Mouse (Mus musculus) neural tube, embryonic 10.5 days (tissue): Measurements from ENCODE around the gene Alcam.

Experiments
- DNase-seq: peaks from one replicate; pipeline ENCODE4 v3.0.0-alpha.2; 2017; ENCODE audit warnings: low spot score; ENCODE audit errors: extremely low spot score

Alcam gene

DNA sequence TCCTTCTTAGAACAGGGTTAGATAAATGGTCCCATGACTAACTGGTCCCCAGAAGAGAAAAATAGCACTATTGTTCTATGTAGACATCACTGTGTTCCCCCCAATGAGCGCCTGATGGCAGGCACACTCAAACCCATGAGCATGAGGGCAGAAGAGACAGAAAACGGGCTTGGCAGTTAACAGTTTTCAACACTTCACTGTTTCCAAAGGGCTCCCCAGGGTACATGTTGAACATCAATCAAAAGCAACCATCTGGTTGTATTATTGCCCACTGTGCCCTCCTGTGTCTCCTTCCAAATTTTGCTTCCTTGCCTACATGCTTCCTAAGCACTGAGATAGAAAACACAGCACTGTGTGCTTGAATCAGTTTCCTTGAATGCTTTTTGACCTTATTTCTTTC lies 173.7 kb downstream of the Alcam start:
- DNase-seq = no peak

DNA sequence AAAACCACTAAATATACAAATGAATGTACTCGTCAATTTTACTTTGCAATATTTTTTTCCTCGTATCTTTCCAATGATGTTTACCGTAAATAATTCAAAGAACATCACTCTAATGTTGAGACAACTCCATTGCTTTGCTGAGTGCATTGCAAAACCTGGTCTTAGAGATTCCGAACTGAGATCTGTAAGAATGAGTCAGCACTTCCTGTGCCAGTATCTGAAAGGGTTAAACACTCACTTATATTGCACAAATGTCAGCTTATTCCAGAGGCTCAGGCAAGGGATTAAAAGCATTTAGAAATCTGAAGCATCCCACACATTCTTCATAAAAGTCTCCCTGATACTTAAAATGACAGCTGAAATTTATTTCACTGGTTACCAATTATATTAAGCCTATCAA lies 188.8 kb downstream of the Alcam start:
- DNase-seq = no peak

DNA sequence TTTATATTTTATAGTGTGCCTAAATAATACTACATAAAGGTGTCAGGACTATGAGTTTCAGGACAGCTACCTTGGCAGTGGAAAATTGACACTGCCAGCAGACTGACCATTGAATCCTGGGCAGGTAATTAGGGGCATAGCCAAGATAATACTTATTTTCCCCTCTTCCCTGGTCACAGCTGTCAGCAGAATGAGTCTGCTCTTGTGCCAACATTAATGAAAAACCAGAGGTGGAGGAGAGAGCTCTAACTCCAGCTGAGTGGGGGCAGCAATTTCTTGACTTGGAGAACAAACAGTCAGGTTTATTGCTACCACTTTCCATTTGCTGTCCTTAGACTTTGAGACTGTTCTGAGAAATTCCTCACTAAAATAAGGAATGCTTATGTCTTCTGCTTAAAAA lies 190.1 kb downstream of the Alcam start:
- DNase-seq = no peak

DNA sequence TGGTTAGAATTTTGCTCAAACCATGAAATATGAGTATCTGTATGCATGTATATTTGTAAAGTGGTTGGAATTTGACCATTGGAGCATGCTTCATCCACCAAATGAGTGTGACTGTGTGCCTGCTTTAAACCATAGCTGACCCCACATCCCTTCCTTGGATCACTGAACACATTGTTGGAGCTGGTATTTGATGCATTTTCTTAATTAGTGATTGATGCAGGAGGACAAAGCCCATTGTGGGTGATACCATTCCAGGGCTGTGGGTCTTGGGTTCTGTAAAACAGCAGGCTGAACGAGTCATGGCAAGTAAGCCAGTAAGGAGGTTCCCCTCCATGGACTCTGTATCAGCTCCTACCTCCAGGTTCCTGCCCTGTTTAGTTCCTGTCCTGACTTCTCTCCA lies 191.3 kb downstream of the Alcam start:
- DNase-seq = no peak

DNA sequence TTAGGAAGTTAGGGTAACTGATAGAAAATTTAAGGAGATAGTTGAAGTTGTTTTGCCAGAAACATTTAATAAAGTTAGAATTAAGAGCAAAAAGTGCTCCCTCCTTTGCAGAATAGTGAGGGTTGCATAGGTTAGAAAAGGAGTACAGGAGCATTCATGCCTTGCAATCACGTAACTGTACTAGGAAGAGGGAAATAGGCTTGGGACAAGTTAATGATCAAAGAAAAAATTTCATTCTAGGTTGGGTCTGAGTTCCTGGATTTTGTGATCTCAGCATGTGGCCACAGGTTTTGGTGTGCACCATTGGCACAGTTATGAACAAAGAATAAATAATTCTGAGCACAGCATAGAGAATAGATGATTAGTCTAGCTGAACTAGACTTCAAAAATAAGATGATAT lies 192.1 kb downstream of the Alcam start:
- no peak for DNase-seq

DNA sequence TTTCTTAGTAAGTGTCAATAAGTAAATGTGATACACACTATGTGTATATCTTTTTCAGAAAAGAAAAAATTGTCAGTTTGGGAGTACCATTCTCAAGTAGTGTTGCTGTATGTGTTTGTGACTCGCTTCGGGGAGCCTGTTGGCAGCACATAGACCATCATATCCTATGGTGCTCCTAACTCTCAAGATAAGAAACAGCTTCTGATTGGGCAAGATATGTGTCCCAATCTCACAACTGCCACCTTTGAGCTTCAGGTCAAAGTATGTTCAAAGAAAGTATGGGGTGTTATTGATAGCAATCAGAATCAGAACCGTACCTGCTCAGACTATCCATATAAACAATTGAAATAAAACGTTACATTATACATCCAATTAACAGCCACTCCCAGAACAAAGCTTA lies 202.9 kb downstream of the Alcam start:
- DNase-seq = no peak

DNA sequence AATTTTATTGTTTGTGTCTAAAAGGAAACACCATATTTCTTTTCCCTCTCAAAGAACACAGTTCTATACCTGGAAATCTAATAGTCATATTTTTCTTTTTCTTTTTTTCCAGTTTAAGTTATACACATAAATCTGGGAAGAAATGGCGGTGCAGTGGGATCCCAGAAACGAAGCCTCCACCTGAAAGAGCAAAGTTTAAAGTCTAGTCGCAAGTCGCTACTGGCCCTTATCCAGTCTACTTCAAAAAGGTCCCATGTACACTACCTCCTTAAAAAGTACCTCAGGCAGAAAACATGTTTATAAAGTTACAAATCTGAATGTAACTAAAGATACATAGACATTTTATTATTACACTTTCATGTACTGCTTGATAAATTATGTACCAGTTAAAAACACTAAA lies 203.7 kb downstream of the Alcam start:
- no peak for DNase-seq

DNA sequence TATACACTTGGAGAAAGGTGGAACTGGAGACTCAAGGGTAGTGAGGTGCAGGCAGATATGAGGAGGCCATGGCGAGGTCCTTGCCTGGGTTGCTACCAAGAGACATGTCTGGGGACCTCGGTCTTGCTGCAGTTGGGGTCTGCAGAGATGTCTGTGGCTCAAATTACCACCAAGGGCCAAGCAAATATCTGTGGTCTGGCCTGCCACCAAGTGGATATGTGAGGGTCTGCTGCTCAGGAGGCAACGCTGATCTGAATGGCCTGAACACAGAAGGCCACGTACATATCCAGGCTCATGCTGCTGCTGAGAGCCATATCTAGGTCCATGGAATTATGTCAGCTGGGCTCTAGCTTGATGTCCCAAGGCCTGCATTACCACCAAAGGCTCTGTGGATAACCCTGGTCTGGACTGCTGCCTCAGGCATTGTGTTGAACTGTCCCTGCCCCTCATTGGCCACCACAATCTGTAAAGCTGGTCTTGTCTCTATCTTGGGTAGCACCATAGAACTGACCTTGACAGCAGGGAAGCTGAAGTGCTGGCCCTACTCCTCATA lies 210.4 kb downstream of the Alcam start:
- no peak for DNase-seq

DNA sequence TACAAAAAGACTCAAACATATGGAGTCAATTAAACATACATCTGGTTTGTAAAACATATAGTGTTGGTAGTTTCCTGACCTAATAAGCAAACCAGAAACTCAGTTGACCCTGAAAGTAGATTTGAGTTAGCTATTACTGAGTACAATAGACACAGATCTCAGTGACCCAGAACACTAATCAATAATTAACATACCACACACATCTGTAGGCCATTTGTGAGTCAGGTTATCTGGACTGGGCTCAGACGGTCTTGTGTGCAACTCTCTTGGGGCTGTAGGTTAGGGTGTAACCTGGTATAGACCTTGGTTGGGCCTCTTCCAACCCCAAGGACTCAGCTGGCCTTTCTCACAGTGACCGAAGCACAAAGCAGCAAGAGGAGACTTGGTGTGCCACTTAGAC lies 211.7 kb downstream of the Alcam start:
- DNase-seq = no peak

DNA sequence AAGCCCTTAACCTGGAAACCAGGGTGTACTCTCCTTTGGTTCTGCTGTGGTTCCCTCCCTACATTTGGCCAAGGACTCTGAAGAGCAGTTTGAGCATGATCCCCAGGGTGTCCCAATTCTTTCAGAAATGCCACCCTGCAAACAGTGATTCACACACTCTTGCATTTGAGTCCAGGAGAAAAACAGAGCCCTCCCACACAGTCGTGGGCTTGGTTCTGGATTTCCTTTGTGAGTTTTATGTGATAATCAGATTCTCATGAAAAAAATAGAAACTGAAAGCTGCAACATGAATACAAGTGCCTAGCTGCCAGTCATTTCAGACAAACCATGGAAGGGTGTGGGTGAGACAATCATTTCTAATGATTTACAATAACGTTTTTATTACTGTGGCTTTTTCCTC lies 223.9 kb downstream of the Alcam start:
- DNase-seq = no peak

DNA sequence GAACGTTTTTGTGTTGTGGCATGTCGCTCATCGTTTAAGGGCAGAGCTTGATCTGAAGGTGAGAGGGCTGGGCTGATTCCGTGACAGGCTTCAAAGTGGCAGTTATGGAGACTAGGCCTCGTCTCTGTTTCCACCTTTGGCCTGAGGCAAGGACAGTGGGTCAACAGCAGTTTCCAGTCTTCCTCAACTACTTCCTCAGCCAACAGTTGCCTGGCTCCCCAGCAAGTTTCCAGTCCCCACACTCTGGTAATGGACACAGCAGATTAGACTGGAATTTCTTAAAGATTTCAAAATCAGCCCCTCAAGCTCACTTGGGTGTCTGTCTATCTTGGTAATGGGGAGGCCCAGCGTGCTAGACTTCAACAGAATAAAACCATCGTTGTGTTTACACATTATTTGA lies 224.4 kb downstream of the Alcam start:
- no peak for DNase-seq

DNA sequence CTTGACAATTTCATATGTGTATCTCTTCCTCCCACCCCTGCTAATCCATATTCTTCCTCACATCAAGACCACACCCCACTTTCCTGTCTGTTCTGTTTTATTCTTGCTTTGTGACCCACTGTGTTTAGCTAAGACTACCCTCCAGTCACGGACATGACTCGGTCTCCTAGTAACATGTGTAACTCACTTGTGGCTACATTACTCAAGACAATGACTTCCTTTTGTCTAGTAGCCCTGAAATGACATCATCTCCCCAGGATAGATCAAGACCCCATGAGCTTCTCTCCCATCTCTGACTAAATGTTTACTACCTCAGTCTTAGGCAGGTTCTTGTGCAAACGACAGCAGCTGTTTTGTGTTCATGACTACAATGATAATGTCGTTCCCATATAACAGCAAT lies 231.0 kb downstream of the Alcam start:
- DNase-seq = no peak

DNA sequence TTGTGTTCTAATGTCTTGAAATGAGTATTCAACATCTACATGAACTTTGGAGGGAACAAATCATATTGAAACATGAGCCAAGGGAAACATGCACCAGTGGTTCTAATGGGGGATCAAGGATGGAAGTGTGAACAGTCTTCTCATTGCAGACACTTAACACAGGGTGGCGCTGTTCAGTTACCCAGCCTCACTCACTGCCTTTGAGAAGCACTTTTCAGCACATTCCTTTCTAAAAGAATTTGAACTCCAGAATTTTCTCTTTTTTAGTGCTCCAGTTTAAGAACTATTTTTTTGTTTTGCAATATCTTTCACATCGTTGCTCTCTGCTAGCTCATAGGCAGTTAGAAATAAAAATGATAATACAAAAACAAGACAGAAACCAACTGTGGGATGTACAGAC lies 234.8 kb downstream of the Alcam start:
- DNase-seq = peak; percentile 24

DNA sequence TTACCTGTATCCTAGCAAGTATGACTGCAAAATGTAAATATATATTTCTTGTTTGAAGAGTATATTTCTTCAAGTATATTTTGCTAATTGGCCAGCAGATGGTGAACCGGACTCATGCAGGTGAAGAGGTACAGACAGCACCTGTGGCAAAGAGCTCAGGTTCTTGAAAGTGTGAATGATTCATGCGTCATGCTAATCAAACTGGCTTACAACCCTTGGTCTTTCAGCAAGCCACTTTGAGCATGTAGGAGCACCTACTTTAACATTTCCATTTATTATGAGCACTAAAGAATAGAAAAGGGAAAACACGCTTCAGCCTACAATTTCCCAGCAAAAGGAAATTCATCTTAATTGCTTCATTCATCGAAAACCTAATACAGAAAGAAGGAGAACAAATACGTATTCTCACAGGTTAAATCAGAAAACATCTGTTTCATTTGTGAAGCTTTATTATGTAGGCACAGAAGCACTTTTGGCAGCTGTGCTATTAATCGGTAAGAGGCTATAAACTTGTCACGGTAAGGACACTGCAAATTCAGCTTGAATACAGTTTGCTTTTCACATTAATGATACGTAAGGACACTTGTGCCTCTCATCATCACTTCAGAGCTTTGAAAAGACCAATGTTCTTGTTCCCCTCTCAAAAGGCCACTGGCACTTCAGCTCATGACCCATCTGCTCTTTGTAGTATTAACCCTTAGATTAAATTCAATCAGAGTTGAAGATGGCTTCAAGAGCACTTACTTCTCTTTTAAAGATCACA lies 242.8 kb downstream of the Alcam start:
- no peak for DNase-seq

DNA sequence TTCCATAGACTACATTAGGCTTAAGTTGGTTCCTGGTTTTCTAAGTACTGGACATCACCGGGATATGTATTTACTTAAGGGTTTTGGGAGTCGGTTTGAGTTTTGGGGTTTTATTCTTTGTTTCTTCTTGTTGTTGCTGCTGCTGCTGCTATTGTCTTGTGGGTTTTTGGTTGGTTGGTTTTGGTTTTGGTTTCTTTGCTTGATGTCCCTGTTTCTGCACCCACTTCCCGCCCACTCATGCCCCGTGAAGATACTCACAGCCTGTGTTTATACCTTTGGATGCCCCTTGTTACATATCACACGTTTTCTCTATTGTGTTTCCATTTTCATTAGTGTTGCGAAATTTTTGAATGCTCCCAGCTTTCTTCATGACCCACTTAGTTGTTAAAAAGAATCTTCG lies 253.8 kb downstream of the Alcam start:
- DNase-seq = no peak
